Mouse (Mus musculus) hematopoietic multipotent progenitor cell, adult 10-12 weeks (in vitro differentiated cells): ENCODE data around the gene Ncoa4. TPM values are rescaled to one million over a fixed set of nuclear protein-coding genes. Genes with fewer than 3 reads are reported as not detected.

Source experiments
- polyA plus RNA-seq: library from polyadenylated mRNA; stranded (reverse); fragments of >175 nt; gene quantifications from 2 replicates; pipeline ENCODE4 v1.2.3, GENCODE M21; 2012; ENCODE audit warnings: low replicate concordance

Ncoa4 gene
- polyA plus RNA-seq, result 4.7 and 11.1 TPM in 2 replicates

GRCm38 (mm10) chr14:32159690-32160246, at the start of gene Ncoa4:
Gene Ncoa4 (plus strand): TSS chr14:32159865.

DNA sequence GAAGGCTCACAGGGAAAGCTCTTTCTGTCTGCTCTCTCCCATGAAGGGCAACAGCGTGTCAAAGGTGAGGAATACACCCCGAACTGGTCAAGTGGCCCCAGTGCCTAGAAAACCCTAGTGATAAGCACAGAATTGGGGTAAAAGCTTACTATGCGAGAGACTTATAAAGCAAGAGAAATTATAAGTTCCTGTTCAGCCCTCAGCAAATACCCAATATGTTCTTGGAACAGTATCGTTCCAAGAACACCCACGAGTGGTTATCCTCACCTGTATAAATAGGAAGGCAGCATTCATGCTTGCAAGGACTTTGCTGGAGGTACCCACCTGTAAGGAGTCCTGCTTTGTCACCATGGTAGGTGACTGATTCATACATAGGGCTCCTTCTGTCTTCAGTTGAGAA, 17.9 kb upstream of the Ncoa4 start, which contains the start of gene Msmb:
Msmb (plus strand) TSS at position 301 of the 400 bp plus-strand sequence.

DNA sequence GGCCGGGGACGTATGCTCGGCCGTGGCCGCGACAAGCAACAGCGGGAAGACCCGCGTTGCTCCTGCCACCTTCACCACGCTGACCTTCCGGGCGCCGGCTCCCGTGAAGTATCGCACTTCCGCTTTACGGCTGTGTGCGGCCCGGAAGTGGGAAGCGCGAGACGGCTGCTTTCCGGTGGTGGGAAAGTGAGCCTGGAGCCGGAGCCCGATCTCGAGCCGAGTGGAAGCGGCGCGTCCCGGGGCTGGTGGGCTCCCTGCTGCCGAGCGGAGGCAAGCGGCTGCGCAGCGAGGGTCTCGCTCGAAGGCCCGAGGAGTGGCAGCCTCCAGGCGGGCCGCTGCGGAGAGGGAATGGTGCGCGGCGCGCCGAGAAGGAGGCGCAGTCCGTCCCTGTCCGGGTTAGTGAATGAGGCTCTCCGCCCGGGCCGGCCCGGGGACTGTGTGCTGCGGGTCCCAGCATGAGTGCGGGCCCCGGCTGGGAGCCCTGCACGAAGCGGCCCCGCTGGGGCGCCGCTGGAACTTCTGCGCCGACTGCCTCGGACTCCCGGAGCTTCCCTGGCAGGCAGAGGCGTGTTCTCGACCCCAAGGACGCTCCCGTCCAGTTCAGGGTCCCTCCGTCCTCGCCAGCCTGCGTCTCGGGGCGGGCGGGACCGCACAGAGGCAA, 42.3 kb downstream of the Ncoa4 start, which contains the start of the genes Timm23 and Parg:
Timm23 (minus strand) TSS at position 108 of the 661 bp plus-strand sequence.
Parg (plus strand) TSS at position 159 of the 661 bp plus-strand sequence.

Other genes with a start within 250 kb of the Ncoa4 start
- gene Galnt15, start 130.9 kb upstream of the Ncoa4 start, polyA plus RNA-seq, result 0.04 TPM in 1 of 2 replicates, not detected in the other
- 1.1 and 3.3 TPM in 2 replicates for gene Oxnad1, start 74.5 kb upstream of the Ncoa4 start, polyA plus RNA-seq
- gene Dph3, start 74.1 kb upstream of the Ncoa4 start, polyA plus RNA-seq, result 8.2 and 26.4 TPM in 2 replicates
- not detected in 2 replicates for gene Msmb, start 17.8 kb upstream of the Ncoa4 start, polyA plus RNA-seq
- gene Timm23, start 42.0 kb downstream of the Ncoa4 start, polyA plus RNA-seq, result 131 and 171 TPM in 2 replicates
- gene Parg, start 42.1 kb downstream of the Ncoa4 start, polyA plus RNA-seq, result 17.8 and 29.7 TPM in 2 replicates
- gene Ogdhl, start 162.2 kb downstream of the Ncoa4 start, polyA plus RNA-seq, result 0.04 TPM in 1 of 2 replicates, not detected in the other
- not detected in 2 replicates for gene 1700024G13Rik, start 228.5 kb downstream of the Ncoa4 start, polyA plus RNA-seq